Mouse (Mus musculus) stomach, postnatal 0 days (tissue): ENCODE results near the gene Rprd1b. TPM values are rescaled to one million over a fixed set of nuclear protein-coding genes. Genes with fewer than 3 reads are reported as not detected.

Source experiments
- ATAC-seq: fragments of 200-750 bp; cut with Nextera tagmentation; 2 replicates; pipeline ENCODE4 v1.8.0; 2017; ENCODE audit not compliant: low FRiP score, low TSS enrichment
- DNase-seq: peaks from one replicate; pipeline ENCODE4 v3.0.0-alpha.2; 2016; ENCODE audit warnings: low spot score
- H3K27ac ChIP-seq: fragments of 300-500 bp; sonication (generic); replicated peaks from 2 replicates; pipeline ENCODE4 v1.5.1; 2014; ENCODE audit warnings: mild to moderate bottlenecking, control low read depth
- H3K27me3 ChIP-seq: fragments of 300-500 bp; sonication (generic); 2 replicates; pipeline ENCODE4 v1.6.1; 2014; ENCODE audit warnings: low read length; ENCODE audit not compliant: control insufficient read depth, insufficient read depth
- H3K36me3 ChIP-seq: fragments of 300-500 bp; sonication (generic); 2 replicates; pipeline ENCODE4 v1.6.1; 2014; ENCODE audit warnings: low read length, mixed read lengths; ENCODE audit not compliant: control insufficient read depth, insufficient read depth
- H3K4me1 ChIP-seq: fragments of 300-500 bp; sonication (generic); replicated peaks from 2 replicates; pipeline ENCODE4 v1.6.1; 2014; ENCODE audit warnings: antibody characterized with exemption; ENCODE audit not compliant: control insufficient read depth, insufficient read depth
- H3K4me2 ChIP-seq: fragments of 300-500 bp; sonication (generic); replicated peaks from 2 replicates; pipeline ENCODE4 v1.6.1; 2014; ENCODE audit warnings: low read depth, mild to moderate bottlenecking, control low read depth, moderate library complexity
- H3K4me3 ChIP-seq: fragments of 300-500 bp; sonication (generic); 2 replicates; pipeline ENCODE4 v1.5.1; 2014; ENCODE audit warnings: low read depth, low read length, control low read depth
- H3K9ac ChIP-seq: fragments of 300-500 bp; sonication (generic); 2 replicates; pipeline ENCODE4 v1.6.1; 2014; ENCODE audit warnings: mild to moderate bottlenecking, low read length, control low read depth, mixed read lengths
- H3K9me3 ChIP-seq: fragments of 300-500 bp; sonication (generic); 2 replicates; pipeline ENCODE4 v1.6.1; 2016; ENCODE audit warnings: low read length; ENCODE audit not compliant: control insufficient read depth
- CTCF ChIP-seq: IDR thresholded peaks from 2 replicates; pipeline ENCODE4 v1.5.1; 2016; ENCODE audit warnings: antibody characterized with exemption, low read depth, mild to moderate bottlenecking, moderate library complexity
- EP300 ChIP-seq: optimal IDR thresholded peaks from 2 replicates; pipeline ENCODE3; 2016; ENCODE audit warnings: antibody characterized with exemption
- WGBS: fragments of 180-500 bp; shearing (Covaris S2); extraction: QIAGEN DNeasy Blood & Tissue Kit; methylation state at CpG from one replicate; pipeline ENCODE4 v1.1.7; 2014; 5-methylcytosine and 5-hydroxymethylcytosine counted together
- polyA plus RNA-seq: library from polyadenylated mRNA; unstranded; fragments of >200 nt; fragmentation: Nextera tagmentation; extraction: Ambion mirVana; gene quantifications from 2 replicates; pipeline ENCODE4 v1.2.1, GENCODE M21; 2015

Gene Rprd1b
- polyA plus RNA-seq, 1 experiment from 2014 or later = 20.3 TPM

DNA sequence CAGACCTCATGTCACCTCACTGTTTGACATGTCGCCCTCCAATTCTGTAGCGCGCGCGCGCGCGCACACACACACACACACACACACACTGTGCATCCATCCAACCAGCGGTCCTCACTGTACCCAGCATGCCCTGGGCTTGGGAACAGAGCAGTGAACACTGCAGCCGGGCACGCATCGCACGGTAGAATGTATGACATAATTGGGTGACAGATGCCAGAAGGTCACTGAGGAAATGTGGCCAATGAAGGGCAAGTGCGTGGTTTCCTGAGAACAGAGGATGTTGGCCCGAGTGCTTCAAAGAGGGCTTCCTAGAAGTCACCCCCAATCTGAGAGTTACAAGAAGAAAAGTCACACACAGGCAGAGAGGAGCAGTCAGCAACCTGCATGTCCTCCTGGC is 146.7 kb downstream of the Rprd1b start:
- Histone ChIP-seq H3K4me1 (no peaks in the 10 kb centered on the region), H3K27ac (no peak overlapping the region), H3K9ac (no peak overlapping the region), H3K36me3 (no peaks in the 10 kb centered on the region), H3K4me3 (no peak overlapping the region), H3K27me3 (no peaks in the 10 kb centered on the region), H3K4me2 (no peak overlapping the region), H3K9me3 (no peaks in the 10 kb centered on the region)
- TF ChIP-seq EP300 (no peak), CTCF (no peak)
- WGBS = 83% methylated on average over 15 of the region's 15 CpGs
- no peak for DNase-seq
- no peak for ATAC-seq

- ATAC-seq = peak; percentile 73
These were observed 147.1 kb downstream of the Rprd1b start for GRCm38 (mm10) chr2:158175433-158175832.

GRCm38 (mm10) chr2:158176763-158177162 is 148.5 kb downstream of the Rprd1b start:
- Histone ChIP-seq H3K36me3 (no peaks in the 10 kb centered on the region), H3K9ac (no peak overlapping the region), H3K9me3 (no peaks in the 10 kb centered on the region), H3K27me3 (no peaks in the 10 kb centered on the region), H3K4me1 (no peaks in the 10 kb centered on the region), H3K4me2 (no peak overlapping the region), H3K4me3 (no peak overlapping the region), H3K27ac (no peak overlapping the region)
- ATAC-seq (no peak), DNase-seq (no peak)
- WGBS = 93% methylated on average over 9 of the region's 9 CpGs
- 0 out of 2 replicates have a peak, but pooled peaks have one; percentile 10 for TF ChIP-seq CTCF
- TF ChIP-seq EP300 = no peak

More at GRCm38 (mm10) chr2:158175433-158175832, 147.1 kb downstream of the Rprd1b start:
- H3K4me1 ChIP-seq = no peaks in the 10 kb centered on the region
- WGBS = 49% methylated on average over 3 of the region's 3 CpGs
- H3K9me3 ChIP-seq = no peaks in the 10 kb centered on the region
- TF ChIP-seq EP300 (no peak), CTCF (no peak)
- H3K36me3 ChIP-seq = no peaks in the 10 kb centered on the region
- H3K4me3 ChIP-seq = no peak overlapping the region
- H3K27ac ChIP-seq = no peak overlapping the region
- no peak overlapping the region for H3K9ac ChIP-seq
- H3K4me2 ChIP-seq = no peak overlapping the region
- peak; percentile 42 for DNase-seq
- no peaks in the 10 kb centered on the region for H3K27me3 ChIP-seq

DNA sequence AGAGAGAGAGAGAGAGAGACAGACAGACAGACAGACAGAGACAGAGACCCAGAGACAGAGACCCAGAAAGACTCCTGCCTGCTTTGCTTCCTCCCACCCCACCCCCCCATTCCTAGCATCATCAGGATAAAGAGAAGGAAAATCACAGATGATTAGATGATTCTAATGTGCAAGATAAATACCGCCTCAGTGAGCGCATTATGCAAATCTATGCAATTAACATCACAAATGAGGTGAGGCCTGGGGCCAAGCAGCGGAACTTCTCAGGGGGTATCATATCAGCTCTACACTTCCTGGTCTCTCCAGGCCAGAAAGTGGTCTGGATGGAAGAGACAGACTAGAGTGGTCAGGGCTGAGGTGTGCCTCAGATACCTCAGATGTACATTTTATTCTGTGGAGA is 149.3 kb downstream of the Rprd1b start:
- no peaks in the 10 kb centered on the region for H3K27me3 ChIP-seq
- DNase-seq = no peak
- 88% methylated on average over 3 of the region's 3 CpGs for WGBS
- TF ChIP-seq CTCF (no peak), EP300 (no peak)
- no peak overlapping the region for H3K4me2 ChIP-seq
- no peak for ATAC-seq
- no peaks in the 10 kb centered on the region for H3K4me1 ChIP-seq
- H3K4me3 ChIP-seq = no peak overlapping the region
- H3K27ac ChIP-seq = no peak overlapping the region
- H3K9ac ChIP-seq = no peak overlapping the region
- H3K9me3 ChIP-seq = no peaks in the 10 kb centered on the region
- no peaks in the 10 kb centered on the region for H3K36me3 ChIP-seq

DNA sequence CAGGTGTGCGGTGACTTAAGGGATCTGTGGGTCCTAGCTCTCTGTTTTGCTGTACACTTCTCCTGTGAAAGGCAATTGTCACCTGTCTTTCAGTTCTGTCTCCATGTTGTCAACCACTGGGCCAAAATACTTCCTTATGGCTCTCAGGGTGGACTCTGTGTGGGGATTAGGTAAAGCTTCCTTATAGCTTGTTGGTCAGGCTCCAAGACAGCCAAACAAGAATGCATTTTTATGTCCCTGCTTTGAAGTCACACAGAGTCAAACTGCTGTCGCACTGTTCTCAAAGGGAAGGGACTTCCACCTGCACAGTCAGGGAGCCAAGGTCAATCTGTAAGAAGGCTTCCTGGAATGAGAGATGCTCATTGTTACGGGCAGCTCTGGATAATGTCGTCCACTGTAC is 149.8 kb downstream of the Rprd1b start:
- Histone ChIP-seq H3K27ac (no peak overlapping the region), H3K36me3 (no peaks in the 10 kb centered on the region), H3K9ac (no peak overlapping the region), H3K27me3 (no peaks in the 10 kb centered on the region), H3K4me2 (no peak overlapping the region), H3K4me3 (no peak overlapping the region), H3K9me3 (no peaks in the 10 kb centered on the region), H3K4me1 (no peaks in the 10 kb centered on the region)
- ATAC-seq (no peak), DNase-seq (no peak)
- no peak for TF ChIP-seq CTCF
- no peak for TF ChIP-seq EP300
- WGBS = 76% methylated on average over 4 of the region's 4 CpGs

- Histone ChIP-seq H3K9me3 (no peaks in the 10 kb centered on the region), H3K27ac (peak overlapping the region; percentile 61), H3K4me3 (peak overlapping the region; percentile 26), H3K4me2 (peak overlapping the region; percentile 47), H3K4me1 (no peaks in the 10 kb centered on the region), H3K9ac (no peak overlapping the region), H3K36me3 (no peaks in the 10 kb centered on the region), H3K27me3 (no peaks in the 10 kb centered on the region)
- WGBS = 9% methylated on average over 16 of the region's 19 CpGs
- TF ChIP-seq CTCF (peak; percentile 37; the same call in 1 of the 2 replicates), EP300 (no peak)
- peak; percentile 91 for DNase-seq
- ATAC-seq = peak; percentile 79
These were observed 150.5 kb downstream of the Rprd1b start for GRCm38 (mm10) chr2:158178696-158179369.
